8 mouse cellular contexts compared by ENCODE assay signal in genomic region chr11:76130859-76131258, GRCm38 (mm10). TPM values are rescaled to one million over a fixed set of nuclear protein-coding genes. Genes with fewer than 3 reads are reported as not detected.
DNase-seq lines count a peak whose midpoint lies in the region; ATAC-seq and TF ChIP-seq lines count a peak whose summit lies in the region.
"Had no signal": no experiment of that assay in that cellular context is flagged by ENCODE, and none has a peak within 500 bp of the region (broad histone marks: within the 10 kb centered on the region; RNA-seq: fewer than 3 reads in every experiment).

No protein-coding gene starts in this region.

- no peaks in the 10 kb centered on the region for H3K27me3 ChIP-seq in stomach, embryonic 16.5 days (ENCODE audit: control insufficient read depth, insufficient read depth, low read length)
- H3K27me3 ChIP-seq in stomach, postnatal 0 days (ENCODE audit: control insufficient read depth, insufficient read depth, low read length) = no peaks in the 10 kb centered on the region
- no peaks in the 10 kb centered on the region for H3K27me3 ChIP-seq in heart, embryonic 13.5 days (replicated peaks)
- H3K27me3 ChIP-seq: midbrain, embryonic 13.5 days had no signal

- H3K4me2 ChIP-seq in stomach, embryonic 16.5 days (ENCODE audit: low read depth, low read length) = no peak overlapping the region
- no peak overlapping the region for H3K4me2 ChIP-seq in stomach, postnatal 0 days (replicated peaks; ENCODE audit: low read depth)
- no peak overlapping the region for H3K4me2 ChIP-seq in heart, embryonic 13.5 days
- H3K4me2 ChIP-seq: midbrain, embryonic 13.5 days had no signal

- no peaks in the 10 kb centered on the region for H3K9me3 ChIP-seq in stomach, embryonic 16.5 days (replicated peaks; ENCODE audit: control insufficient read depth, low read length)
- H3K9me3 ChIP-seq in stomach, postnatal 0 days (ENCODE audit: control insufficient read depth, low read length) = no peaks in the 10 kb centered on the region
- H3K9me3 ChIP-seq in heart, embryonic 13.5 days = no peaks in the 10 kb centered on the region
- H3K9me3 ChIP-seq: midbrain, embryonic 13.5 days had no signal

- H3K36me3 ChIP-seq in stomach, embryonic 16.5 days (ENCODE audit: control insufficient read depth, insufficient read depth, low read length) = peaks cover 11% of the 10 kb centered on the region; the same call in 1 of the 2 replicates
- H3K36me3 ChIP-seq in stomach, postnatal 0 days (ENCODE audit: control insufficient read depth, insufficient read depth, low read length) = peaks cover 11% of the 10 kb centered on the region
- H3K36me3 ChIP-seq in heart, embryonic 13.5 days = peaks cover 37% of the 10 kb centered on the region

- 0 out of 2 replicates have a peak, but pooled peaks cover 1% of the 10 kb centered on the region for H3K4me1 ChIP-seq in stomach, embryonic 16.5 days (ENCODE audit: control insufficient read depth, insufficient read depth, low read length)
- no peaks in the 10 kb centered on the region for H3K4me1 ChIP-seq in stomach, postnatal 0 days (replicated peaks; ENCODE audit: control insufficient read depth, insufficient read depth)
- peaks cover 22% of the 10 kb centered on the region for H3K4me1 ChIP-seq in heart, embryonic 13.5 days
- H3K4me1 ChIP-seq: midbrain, embryonic 13.5 days had no signal

- H3K27ac ChIP-seq in stomach, embryonic 16.5 days (ENCODE audit: low read length) = peak overlapping the region; percentile 62; the same call in 1 of the 2 replicates
- H3K27ac ChIP-seq in stomach, postnatal 0 days (replicated peaks) = no peak overlapping the region
- 0 out of 2 replicates have a peak overlapping the region, but pooled peaks have one; percentile 42 for H3K27ac ChIP-seq in heart, embryonic 13.5 days (replicated peaks)
- H3K27ac ChIP-seq: midbrain, embryonic 13.5 days had no signal

- H3K9ac ChIP-seq in stomach, embryonic 16.5 days (ENCODE audit: low read length) = no peak overlapping the region
- no peak overlapping the region for H3K9ac ChIP-seq in stomach, postnatal 0 days (ENCODE audit: low read length)
- no peak overlapping the region for H3K9ac ChIP-seq in heart, embryonic 13.5 days
- H3K9ac ChIP-seq: midbrain, embryonic 13.5 days had no signal

- no peak overlapping the region for H3K4me3 ChIP-seq in stomach, embryonic 16.5 days (replicated peaks; ENCODE audit: low read length)
- no peak overlapping the region for H3K4me3 ChIP-seq in stomach, postnatal 0 days (ENCODE audit: low read depth, low read length)
- H3K4me3 ChIP-seq in heart, embryonic 13.5 days = no peak overlapping the region
- H3K4me3 ChIP-seq: midbrain, embryonic 13.5 days had no signal

- 64% methylated on average over 5 of the region's 5 CpGs for WGBS in stomach, embryonic 16.5 days
- 57% methylated on average over 5 of the region's 5 CpGs for WGBS in stomach, postnatal 0 days
- 61% methylated on average over 5 of the region's 5 CpGs for WGBS in heart, embryonic 13.5 days

- DNase-seq in stomach, postnatal 0 days (ENCODE audit: low spot score) = no peak
- DNase-seq in kidney, postnatal 25 days = peak; percentile 73 to 80
- DNase-seq in urinary bladder, adult 18-20 months (ENCODE audit: low spot score in 2 of 2) = no peak
- no peak for DNase-seq in frontal cortex, postnatal 36 days (ENCODE audit: low spot score in 2 of 2)
- DNase-seq in left cerebral cortex, postnatal 4 days = no peak

- TF ChIP-seq CTCF in stomach, postnatal 0 days (IDR thresholded peaks at IDR 0.05; ENCODE audit: low read depth) = no peak

- no peak for TF ChIP-seq EP300 in stomach, postnatal 0 days (optimal IDR thresholded peaks at IDR 0.05)

- intact Hi-C loops in left cerebral cortex, postnatal 4 days (cut with DNase I) = no loop called here

- ATAC-seq in stomach, embryonic 16.5 days (ENCODE audit: insufficient read depth, low FRiP score) = no peak
- no peak for ATAC-seq in stomach, postnatal 0 days (ENCODE audit: low FRiP score, low TSS enrichment)
- ATAC-seq in heart, embryonic 13.5 days (ENCODE audit: extremely low read depth, insufficient number of reproducible peaks, low FRiP score, low TSS enrichment) = no peak
- ATAC-seq: midbrain, embryonic 13.5 days had no signal

RNA-seq across cellular contexts. Expression of gene Vps53, which starts 48.6 kb away (rescaled TPM):
- polyA plus RNA-seq in stomach, embryonic 16.5 days (2015; fragmentation: Nextera tagmentation; extraction: Ambion mirVana) = 48.5 and 55.5 TPM in 2 replicates
- 42.9 and 43.8 TPM in 2 replicates for polyA plus RNA-seq in stomach, postnatal 0 days (2015; fragmentation: Nextera tagmentation; extraction: Ambion mirVana)
- 28.4 and 31.8 TPM in 2 replicates for polyA plus RNA-seq in heart, embryonic 13.5 days (2015; fragmentation: Nextera tagmentation; extraction: Ambion mirVana)
- total RNA-seq in left cerebral cortex, postnatal 4 days (2021) = 10 to 100 TPM; 75.1 to 86.2 TPM

RNA-seq across cellular contexts. Expression of gene Fam57a, which starts 48.6 kb away (rescaled TPM):
- 173 and 315 TPM in 2 replicates for polyA plus RNA-seq in stomach, embryonic 16.5 days (2015; fragmentation: Nextera tagmentation; extraction: Ambion mirVana)
- polyA plus RNA-seq in stomach, postnatal 0 days (2015; fragmentation: Nextera tagmentation; extraction: Ambion mirVana) = 328 and 372 TPM in 2 replicates
- polyA plus RNA-seq in heart, embryonic 13.5 days (2015; fragmentation: Nextera tagmentation; extraction: Ambion mirVana) = 22.8 and 26.9 TPM in 2 replicates
- total RNA-seq in left cerebral cortex, postnatal 4 days (2021) = 10 to 100 TPM; 22.9 to 25.9 TPM

Comparison
In these comparisons a context has a peak if more than half of its experiments do, and no peak if none do; other contexts are left out.
1. DNase-seq: peak in kidney, postnatal 25 days (2 of 2); none in stomach, postnatal 0 days (single experiment), urinary bladder, adult 18-20 months (0 of 2), frontal cortex, postnatal 36 days (0 of 2) and left cerebral cortex, postnatal 4 days (single experiment).